Mouse (Mus musculus) intestine, postnatal 0 days (tissue): ENCODE results near the gene Chpf. TPM values are rescaled to one million over a fixed set of nuclear protein-coding genes. Genes with fewer than 3 reads are reported as not detected.

Source experiments
- ATAC-seq: fragments of 200-750 bp; cut with Nextera tagmentation; 2 replicates; pipeline ENCODE4 v1.8.0; 2017; ENCODE audit warnings: mild to moderate bottlenecking, moderate TSS enrichment, moderate library complexity
- H3K27ac ChIP-seq: fragments of 300-500 bp; sonication (generic); 2 replicates; pipeline ENCODE4 v1.5.1; 2014; ENCODE audit warnings: mild to moderate bottlenecking, low read depth, low read length, moderate library complexity
- H3K27me3 ChIP-seq: fragments of 300-500 bp; sonication (generic); replicated peaks from 2 replicates; pipeline ENCODE4 v1.6.1; 2014; ENCODE audit warnings: low read length, mixed read lengths; ENCODE audit not compliant: control insufficient read depth, insufficient read depth
- H3K36me3 ChIP-seq: fragments of 300-500 bp; sonication (generic); 2 replicates; pipeline ENCODE4 v1.6.1; 2014; ENCODE audit warnings: mild to moderate bottlenecking, moderate library complexity; ENCODE audit not compliant: control insufficient read depth, insufficient read depth
- H3K4me1 ChIP-seq: fragments of 300-500 bp; sonication (generic); replicated peaks from 2 replicates; pipeline ENCODE4 v1.6.1; 2014; ENCODE audit warnings: antibody characterized with exemption, low read length, mixed read lengths; ENCODE audit not compliant: control insufficient read depth, insufficient read depth
- H3K4me2 ChIP-seq: fragments of 300-500 bp; sonication (generic); replicated peaks from 2 replicates; pipeline ENCODE4 v1.6.1; 2014; ENCODE audit warnings: low read depth, mild to moderate bottlenecking, moderate library complexity
- H3K4me3 ChIP-seq: fragments of 300-500 bp; sonication (generic); 2 replicates; pipeline ENCODE4 v1.5.1; 2014; ENCODE audit warnings: low read depth, low read length
- H3K9ac ChIP-seq: fragments of 300-500 bp; sonication (generic); 2 replicates; pipeline ENCODE4 v1.6.1; 2014; ENCODE audit warnings: mild to moderate bottlenecking, low read depth, low read length
- H3K9me3 ChIP-seq: fragments of 300-500 bp; sonication (generic); 2 replicates; pipeline ENCODE4 v1.6.1; 2016; ENCODE audit warnings: mixed run types; ENCODE audit not compliant: control insufficient read depth
- CTCF ChIP-seq: sonication (generic); IDR thresholded peaks from 2 replicates; pipeline ENCODE4 v1.5.1; 2016; ENCODE audit warnings: low read depth, mild to moderate bottlenecking, control low read depth, antibody characterized with exemption, moderate library complexity
- WGBS: fragments of 180-500 bp; shearing (Covaris S2); extraction: QIAGEN DNeasy Blood & Tissue Kit; methylation state at CpG from one replicate; pipeline ENCODE4 v1.1.7; 2014; 5-methylcytosine and 5-hydroxymethylcytosine counted together
- polyA plus RNA-seq: library from polyadenylated mRNA; unstranded; fragments of >200 nt; fragmentation: Nextera tagmentation; extraction: Ambion mirVana; gene quantifications from 2 replicates; pipeline ENCODE4 v1.2.1, GENCODE M21; 2015

The Chpf gene
- polyA plus RNA-seq, 1 experiment from 2014 or later, result 22.3 TPM

- WGBS, result under 1% methylated on average over 24 of the region's 25 CpGs
- peak overlapping the region; percentile 97 for H3K4me2 ChIP-seq
- peak overlapping the region; percentile 74 for H3K4me3 ChIP-seq
- H3K36me3 ChIP-seq, result peaks cover 32% of the 10 kb centered on the region; the same call in 1 of the 2 replicates
- H3K4me1 ChIP-seq, result no peaks in the 10 kb centered on the region
- peak overlapping the region; percentile 80 for H3K27ac ChIP-seq
- ATAC-seq, result no peak
- H3K9ac ChIP-seq, result peak overlapping the region; percentile 67
- peaks cover 11% of the 10 kb centered on the region; the same call in 1 of the 2 replicates for H3K27me3 ChIP-seq
- no peak for TF ChIP-seq CTCF
- H3K9me3 ChIP-seq, result no peaks in the 10 kb centered on the region
Observed at GRCm38 (mm10) chr1:75478497-75478896, 610 bp downstream of the Chpf start.

DNA sequence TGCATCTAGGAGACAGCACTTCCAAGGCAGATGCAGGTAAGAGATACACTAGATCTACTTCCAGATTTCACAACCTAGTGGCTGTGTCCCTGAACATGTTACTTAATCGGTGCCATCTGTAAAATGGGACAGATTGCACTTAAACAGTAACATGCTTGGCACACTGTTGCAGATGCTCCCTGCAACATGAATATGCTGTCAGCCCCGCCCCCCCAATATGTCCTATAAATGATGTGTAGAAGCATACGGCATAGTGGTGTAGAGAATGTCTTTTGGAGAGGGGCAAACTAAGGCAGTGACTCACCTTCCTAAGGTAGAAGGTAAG is 1.2 kb downstream of the Chpf start:
- 51% methylated on average over 3 of the region's 3 CpGs for WGBS
- H3K4me1 ChIP-seq, result no peaks in the 10 kb centered on the region
- no peak overlapping the region for H3K27ac ChIP-seq
- peaks cover 11% of the 10 kb centered on the region; the same call in 1 of the 2 replicates for H3K27me3 ChIP-seq
- no peak for ATAC-seq
- H3K4me3 ChIP-seq, result peak overlapping the region; percentile 74; the same call in 1 of the 2 replicates
- no peaks in the 10 kb centered on the region for H3K9me3 ChIP-seq
- peak overlapping the region; percentile 97 for H3K4me2 ChIP-seq
- no peak for TF ChIP-seq CTCF
- H3K36me3 ChIP-seq, result peaks cover 32% of the 10 kb centered on the region; the same call in 1 of the 2 replicates
- H3K9ac ChIP-seq, result no peak overlapping the region

DNA sequence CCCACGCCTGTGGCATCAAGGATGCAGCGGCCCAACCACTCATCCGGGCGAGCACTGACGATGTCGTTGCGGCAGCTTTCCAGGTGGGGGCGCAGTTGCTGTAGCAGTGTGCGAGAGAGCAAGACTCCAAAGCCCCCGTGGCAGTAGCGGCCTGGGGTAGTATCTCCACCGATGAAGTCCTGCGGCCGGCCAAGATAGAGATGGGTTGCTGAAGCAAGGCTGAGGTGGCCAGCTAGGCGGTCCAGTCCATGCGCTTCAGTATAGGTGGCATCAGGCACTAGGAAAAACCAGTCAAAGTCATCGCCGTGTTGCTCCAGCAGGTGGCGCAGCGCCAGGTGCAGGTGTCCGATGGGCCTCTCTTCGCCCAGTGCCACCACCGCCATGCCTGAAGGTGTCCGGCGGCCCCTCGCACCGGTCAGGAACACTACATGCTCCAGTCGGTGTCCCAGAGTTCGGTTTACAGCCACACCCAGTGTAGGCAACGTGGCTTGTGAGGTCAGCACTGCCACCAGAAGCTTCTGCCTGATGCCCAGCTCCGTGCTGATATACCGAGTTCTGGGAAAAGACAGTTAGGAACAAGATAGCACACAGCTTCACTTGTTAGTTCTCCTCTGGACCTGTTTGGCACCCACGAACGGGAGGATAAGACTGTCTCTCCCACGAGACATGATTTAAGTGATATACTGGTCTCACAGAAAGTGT is 1.7 kb downstream of the Chpf start:
- Histone ChIP-seq H3K4me3 (peak overlapping the region; percentile 20), H3K27me3 (peaks cover 11% of the 10 kb centered on the region; the same call in 1 of the 2 replicates), H3K4me1 (no peaks in the 10 kb centered on the region), H3K36me3 (peaks cover 32% of the 10 kb centered on the region; the same call in 1 of the 2 replicates), H3K9me3 (no peaks in the 10 kb centered on the region), H3K4me2 (peak overlapping the region; percentile 97), H3K27ac (no peak overlapping the region), H3K9ac (no peak overlapping the region)
- peak; percentile 93 for TF ChIP-seq CTCF
- peak; percentile 14; the same call in 1 of the 2 replicates for ATAC-seq
- 14% methylated on average over 35 of the region's 35 CpGs for WGBS

DNA sequence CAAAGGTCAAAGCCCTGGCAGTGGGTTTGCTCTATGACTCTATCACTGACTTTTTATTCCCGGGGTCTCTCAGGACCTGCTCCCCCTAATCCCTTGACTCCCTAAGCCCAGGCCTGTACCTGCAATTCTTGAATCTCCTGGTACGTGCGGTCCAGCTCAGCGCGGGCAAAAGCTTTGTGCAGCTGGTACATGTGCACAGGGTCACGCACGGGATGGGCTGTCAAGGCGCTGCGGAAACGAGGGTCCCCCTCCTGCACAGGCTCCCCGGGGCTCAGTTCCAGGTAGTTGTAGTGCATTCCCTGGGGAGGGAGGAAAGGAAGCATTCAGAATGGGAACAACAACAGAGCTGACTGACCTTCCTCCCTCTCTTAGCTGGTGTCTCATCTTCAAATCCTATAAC is 2.7 kb downstream of the Chpf start:
- Histone ChIP-seq H3K9me3 (no peaks in the 10 kb centered on the region), H3K9ac (no peak overlapping the region), H3K4me1 (no peaks in the 10 kb centered on the region), H3K4me3 (no peak overlapping the region), H3K4me2 (no peak overlapping the region), H3K27me3 (peaks cover 11% of the 10 kb centered on the region; the same call in 1 of the 2 replicates), H3K27ac (no peak overlapping the region), H3K36me3 (peaks cover 32% of the 10 kb centered on the region; the same call in 1 of the 2 replicates)
- 96% methylated on average over 11 of the region's 11 CpGs for WGBS
- ATAC-seq, result no peak
- no peak for TF ChIP-seq CTCF

- H3K4me2 ChIP-seq, result no peak overlapping the region
- WGBS, result 76% methylated on average over 17 of the region's 17 CpGs
- H3K4me1 ChIP-seq, result no peaks in the 10 kb centered on the region
- ATAC-seq, result no peak
- TF ChIP-seq CTCF, result no peak
- no peaks in the 10 kb centered on the region; the same call in 1 of the 2 replicates for H3K27me3 ChIP-seq
- H3K9ac ChIP-seq, result no peak overlapping the region
- peaks cover 9% of the 10 kb centered on the region; the same call in 1 of the 2 replicates for H3K36me3 ChIP-seq
- H3K4me3 ChIP-seq, result no peak overlapping the region
- H3K9me3 ChIP-seq, result no peaks in the 10 kb centered on the region
- no peak overlapping the region for H3K27ac ChIP-seq
Observed at GRCm38 (mm10) chr1:75469287-75469825, 9.8 kb downstream of the Chpf start.

DNA sequence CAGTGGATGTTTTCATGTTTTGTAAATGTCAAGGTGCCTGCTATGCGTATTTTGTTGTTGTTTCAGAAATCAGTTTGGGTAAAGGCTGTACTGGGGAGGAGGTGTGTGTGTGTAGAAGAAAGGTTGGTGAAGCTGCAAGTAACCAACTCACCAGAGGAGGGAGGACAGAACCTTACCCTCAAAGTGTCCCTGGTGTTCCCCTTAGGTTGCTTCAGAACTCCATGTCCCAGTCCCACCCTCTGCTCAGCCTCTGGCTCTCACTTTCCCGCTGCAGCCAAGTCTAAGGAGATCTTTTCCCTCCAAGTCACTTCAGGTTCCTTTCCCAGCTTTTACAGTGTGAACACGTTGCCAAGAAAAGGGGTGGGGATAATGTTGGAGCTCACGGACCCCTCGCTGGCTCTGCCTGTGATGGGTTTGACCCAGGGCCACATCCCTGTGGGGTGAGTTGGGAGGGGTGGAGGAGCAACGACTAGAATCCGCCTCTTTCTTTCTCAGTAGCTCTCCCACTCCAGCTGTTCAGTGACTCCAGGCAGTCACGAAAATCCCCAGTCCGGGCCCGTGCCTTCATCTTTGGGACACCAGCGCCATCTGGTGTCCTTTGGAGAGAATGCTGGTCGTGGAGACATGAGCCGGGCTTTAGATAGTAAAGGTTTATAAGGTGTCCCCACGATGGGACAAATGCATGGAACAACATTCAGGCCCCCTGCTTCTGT is 11.7 kb downstream of the Chpf start:
- H3K4me2 ChIP-seq, result no peak overlapping the region
- no peaks in the 10 kb centered on the region for H3K4me1 ChIP-seq
- ATAC-seq, result peak; percentile 58
- no peaks in the 10 kb centered on the region for H3K9me3 ChIP-seq
- H3K9ac ChIP-seq, result no peak overlapping the region
- H3K27me3 ChIP-seq, result no peaks in the 10 kb centered on the region; the same call in 1 of the 2 replicates
- no peaks in the 10 kb centered on the region for H3K36me3 ChIP-seq
- H3K27ac ChIP-seq, result no peak overlapping the region
- 7% methylated on average over 14 of the region's 14 CpGs for WGBS
- TF ChIP-seq CTCF, result peak; percentile 93
- no peak overlapping the region for H3K4me3 ChIP-seq
